Mouse (Mus musculus): ENCODE measurements around the gene Rasd1. TPM values are rescaled to one million over a fixed set of nuclear protein-coding genes. Genes with fewer than 3 reads are reported as not detected.

The Rasd1 gene
- 7.2 and 8.9 TPM in 2 replicates for polyA plus RNA-seq (2012; rRNA removed)

DNA sequence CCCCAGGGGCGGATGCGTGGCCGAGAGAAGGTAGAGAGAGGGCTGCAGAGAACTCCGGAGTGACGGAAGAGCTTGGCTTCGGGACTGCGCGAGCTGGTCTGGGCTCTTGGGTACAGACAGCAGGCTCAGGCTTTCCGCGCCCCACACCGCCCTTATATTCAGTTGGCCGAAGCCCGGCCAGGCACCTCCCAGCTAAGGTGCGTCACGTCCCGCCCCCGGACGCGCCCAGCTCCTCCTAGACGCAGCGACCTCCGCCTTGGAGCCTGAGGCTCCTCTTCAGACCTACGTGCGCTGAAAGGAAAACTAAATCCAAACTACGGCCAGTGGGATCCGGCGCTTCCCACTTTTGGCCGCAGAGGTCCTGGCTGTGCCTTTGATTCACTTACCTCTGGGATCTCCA lies at the start of gene Rasd1:
Rasd1 (minus strand) TSS at position 127 of the 400 bp plus-strand sequence.
- DNase-seq: peak; percentile 93
- peak within 1 kb of the TSS; percentile 69 for H3K27ac ChIP-seq (ENCODE audit: insufficient read depth, low read depth, low read length)
- no peaks in the 10 kb centered on the region for H3K36me3 ChIP-seq (ENCODE audit: control insufficient read depth, insufficient read depth, low read length)
- no peaks in the 10 kb centered on the region for H3K4me1 ChIP-seq (ENCODE audit: control insufficient read depth, insufficient read depth, low read length)
- TF ChIP-seq CTCF (conservative IDR thresholded peaks at IDR 0.05; ENCODE audit: insufficient read depth, insufficient read length, low read depth, low read length) (no peak), POLR2A (IDR thresholded peaks at IDR 0.05; ENCODE audit: low read depth, low read length) (peak; percentile 84)
- under 1% methylated on average over 28 of the region's 28 CpGs for WGBS
- H3K27me3 ChIP-seq (replicated peaks; ENCODE audit: control insufficient read depth, insufficient read depth, low read length): no peaks in the 10 kb centered on the region
- H3K4me3 ChIP-seq (ENCODE audit: insufficient read depth, low read depth, low read length): peak within 1 kb of the TSS; percentile 56

GRCm38 (mm10) chr11:60011516-60011915 lies 46.8 kb upstream of the Rasd1 start:
- DNase-seq: no peak
- Histone ChIP-seq H3K36me3 (ENCODE audit: control insufficient read depth, insufficient read depth, low read length) (no peaks in the 10 kb centered on the region), H3K4me3 (ENCODE audit: insufficient read depth, low read depth, low read length) (no peak overlapping the region), H3K27ac (ENCODE audit: insufficient read depth, low read depth, low read length) (no peak overlapping the region), H3K4me1 (ENCODE audit: control insufficient read depth, insufficient read depth, low read length) (no peaks in the 10 kb centered on the region), H3K27me3 (replicated peaks; ENCODE audit: control insufficient read depth, insufficient read depth, low read length) (no peaks in the 10 kb centered on the region)
- TF ChIP-seq POLR2A (IDR thresholded peaks at IDR 0.05; ENCODE audit: low read depth, low read length) (no peak), CTCF (conservative IDR thresholded peaks at IDR 0.05; ENCODE audit: insufficient read depth, insufficient read length, low read depth, low read length) (no peak)
- 79% methylated on average over 3 of the region's 3 CpGs for WGBS

DNA sequence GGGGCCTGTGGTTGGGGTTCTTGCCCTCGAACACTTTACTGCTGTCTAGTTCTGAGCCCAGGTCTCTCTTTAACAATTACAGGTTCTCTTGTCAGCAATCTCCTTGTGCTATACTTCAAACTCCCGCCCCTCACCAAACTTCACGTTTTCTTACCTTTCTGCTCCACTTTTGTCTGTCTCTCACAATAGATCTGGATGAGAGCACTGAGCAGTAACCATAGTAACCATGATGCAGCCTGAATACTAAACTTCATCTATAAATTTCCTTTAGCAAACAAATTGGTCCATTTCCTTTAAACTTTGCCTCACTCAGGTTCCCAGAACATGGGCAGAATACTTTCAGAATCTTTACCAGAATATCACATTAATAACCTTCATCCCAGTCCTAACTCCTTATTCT lies 44.7 kb upstream of the Rasd1 start:
- DNase-seq: no peak
- no peaks in the 10 kb centered on the region for H3K27me3 ChIP-seq (replicated peaks; ENCODE audit: control insufficient read depth, insufficient read depth, low read length)
- TF ChIP-seq CTCF (conservative IDR thresholded peaks at IDR 0.05; ENCODE audit: insufficient read depth, insufficient read length, low read depth, low read length) (no peak), POLR2A (IDR thresholded peaks at IDR 0.05; ENCODE audit: low read depth, low read length) (no peak)
- no peak overlapping the region for H3K27ac ChIP-seq (ENCODE audit: insufficient read depth, low read depth, low read length)
- no peaks in the 10 kb centered on the region for H3K4me1 ChIP-seq (ENCODE audit: control insufficient read depth, insufficient read depth, low read length)
- no peak overlapping the region for H3K4me3 ChIP-seq (ENCODE audit: insufficient read depth, low read depth, low read length)
- H3K36me3 ChIP-seq (ENCODE audit: control insufficient read depth, insufficient read depth, low read length): no peaks in the 10 kb centered on the region
- 87% methylated on average over 3 of the region's 3 CpGs for WGBS

GRCm38 (mm10) chr11:60005866-60006265 lies 41.1 kb upstream of the Rasd1 start:
- H3K27ac ChIP-seq (ENCODE audit: insufficient read depth, low read depth, low read length): no peak overlapping the region
- no peak overlapping the region for H3K4me3 ChIP-seq (ENCODE audit: insufficient read depth, low read depth, low read length)
- H3K36me3 ChIP-seq (ENCODE audit: control insufficient read depth, insufficient read depth, low read length): no peaks in the 10 kb centered on the region
- no peaks in the 10 kb centered on the region for H3K27me3 ChIP-seq (replicated peaks; ENCODE audit: control insufficient read depth, insufficient read depth, low read length)
- H3K4me1 ChIP-seq (ENCODE audit: control insufficient read depth, insufficient read depth, low read length): no peaks in the 10 kb centered on the region
- DNase-seq: no peak
- WGBS: 68% methylated on average over 3 of the region's 3 CpGs
- TF ChIP-seq CTCF (conservative IDR thresholded peaks at IDR 0.05; ENCODE audit: insufficient read depth, insufficient read length, low read depth, low read length): no peak

- no peaks in the 10 kb centered on the region for H3K27me3 ChIP-seq (replicated peaks; ENCODE audit: control insufficient read depth, insufficient read depth, low read length)
- H3K4me1 ChIP-seq (ENCODE audit: control insufficient read depth, insufficient read depth, low read length): no peaks in the 10 kb centered on the region
- no peak overlapping the region for H3K4me3 ChIP-seq (ENCODE audit: insufficient read depth, low read depth, low read length)
- WGBS: 81% methylated on average over 6 of the region's 6 CpGs
- TF ChIP-seq POLR2A (IDR thresholded peaks at IDR 0.05; ENCODE audit: low read depth, low read length) (no peak), CTCF (conservative IDR thresholded peaks at IDR 0.05; ENCODE audit: insufficient read depth, insufficient read length, low read depth, low read length) (no peak)
- no peak for DNase-seq
- no peak overlapping the region for H3K27ac ChIP-seq (ENCODE audit: insufficient read depth, low read depth, low read length)
- no peaks in the 10 kb centered on the region for H3K36me3 ChIP-seq (ENCODE audit: control insufficient read depth, insufficient read depth, low read length)
Measured at GRCm38 (mm10) chr11:60004716-60005115, 40.0 kb upstream of the Rasd1 start.

DNA sequence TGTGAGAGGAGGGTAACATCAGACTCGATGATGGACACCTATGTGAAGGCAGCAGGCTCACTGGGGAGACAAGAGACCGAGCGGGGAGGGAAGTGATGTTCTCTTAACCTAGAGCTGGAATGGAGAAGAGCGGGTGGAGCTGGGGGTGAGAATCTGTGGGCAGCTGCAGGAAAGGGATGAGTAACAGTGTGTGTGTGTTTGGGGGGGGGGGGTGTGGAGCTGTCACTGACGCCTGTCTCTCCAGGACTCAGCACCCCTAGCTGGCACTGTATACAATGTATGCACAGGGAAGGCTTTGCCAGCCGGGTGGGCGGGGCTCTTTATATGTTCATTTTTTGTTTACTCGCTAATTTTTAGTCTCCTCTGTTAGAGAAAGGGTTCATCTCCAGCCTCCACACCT lies 39.1 kb upstream of the Rasd1 start:
- Histone ChIP-seq H3K27me3 (replicated peaks; ENCODE audit: control insufficient read depth, insufficient read depth, low read length) (no peaks in the 10 kb centered on the region), H3K4me1 (ENCODE audit: control insufficient read depth, insufficient read depth, low read length) (no peaks in the 10 kb centered on the region), H3K36me3 (ENCODE audit: control insufficient read depth, insufficient read depth, low read length) (no peaks in the 10 kb centered on the region), H3K4me3 (ENCODE audit: insufficient read depth, low read depth, low read length) (no peak overlapping the region), H3K27ac (ENCODE audit: insufficient read depth, low read depth, low read length) (no peak overlapping the region)
- no peak for DNase-seq
- WGBS: 92% methylated on average over 8 of the region's 8 CpGs
- TF ChIP-seq POLR2A (IDR thresholded peaks at IDR 0.05; ENCODE audit: low read depth, low read length) (no peak), CTCF (conservative IDR thresholded peaks at IDR 0.05; ENCODE audit: insufficient read depth, insufficient read length, low read depth, low read length) (no peak)

GRCm38 (mm10) chr11:60001231-60001980 lies 36.7 kb upstream of the Rasd1 start:
- no peaks in the 10 kb centered on the region for H3K27me3 ChIP-seq (replicated peaks; ENCODE audit: control insufficient read depth, insufficient read depth, low read length)
- WGBS: 79% methylated on average over 5 of the region's 5 CpGs
- DNase-seq: no peak

More at GRCm38 (mm10) chr11:60001231-60001980, 36.7 kb upstream of the Rasd1 start:
- no peak overlapping the region for H3K27ac ChIP-seq (ENCODE audit: insufficient read depth, low read depth, low read length)
- no peaks in the 10 kb centered on the region for H3K4me1 ChIP-seq (ENCODE audit: control insufficient read depth, insufficient read depth, low read length)
- TF ChIP-seq CTCF (conservative IDR thresholded peaks at IDR 0.05; ENCODE audit: insufficient read depth, insufficient read length, low read depth, low read length): no peak
- no peak for TF ChIP-seq POLR2A (IDR thresholded peaks at IDR 0.05; ENCODE audit: low read depth, low read length)
- H3K36me3 ChIP-seq (ENCODE audit: control insufficient read depth, insufficient read depth, low read length): no peaks in the 10 kb centered on the region
- H3K4me3 ChIP-seq (ENCODE audit: insufficient read depth, low read depth, low read length): no peak overlapping the region
